Mouse (Mus musculus) neural tube, embryonic 10.5 days (tissue): ENCODE results near the gene Gm42878.
"Not testable (repeated sequence)": the region's sequence is repeated elsewhere in the genome, so short reads cannot be mapped to it uniquely, and the experiment has no call there.

ENCODE experiments used
- DNase-seq: peaks from one replicate; pipeline ENCODE4 v3.0.0-alpha.2; 2017; ENCODE audit warnings: low spot score; ENCODE audit errors: extremely low spot score

Gene Gm42878

DNA sequence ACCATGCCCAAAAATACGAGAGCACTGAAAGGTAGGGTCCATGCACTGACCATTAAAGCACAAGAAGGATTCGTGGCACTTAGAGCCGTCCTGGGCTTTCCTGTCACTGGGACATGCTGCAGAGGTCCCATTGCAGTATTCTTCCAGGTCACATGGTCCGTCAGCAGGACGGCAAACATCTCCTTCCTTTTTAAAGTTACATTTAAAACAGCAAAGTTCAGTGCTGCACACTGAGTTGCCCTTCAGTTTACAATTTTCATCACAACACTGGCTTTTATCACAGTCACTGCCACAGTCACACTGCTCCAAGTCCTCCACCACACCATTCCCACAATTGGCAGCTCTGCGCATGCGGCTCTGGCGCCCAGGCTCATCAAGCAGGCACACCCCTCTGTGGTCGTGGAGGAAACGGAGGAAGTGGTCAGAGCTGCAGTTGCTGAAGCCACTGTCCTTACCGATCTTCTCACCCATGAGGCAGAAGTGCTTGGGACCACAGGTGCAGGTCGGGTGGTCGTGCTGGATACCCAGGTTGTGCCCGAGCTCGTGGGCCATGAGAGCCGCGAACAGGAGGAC lies 43.8 kb downstream of the Gm42878 start:
- not testable (repeated sequence) for DNase-seq

- DNase-seq = no peak
Measured at GRCm38 (mm10) chr5:121500719-121501118, 44.6 kb downstream of the Gm42878 start.

- DNase-seq = no peak
Measured at GRCm38 (mm10) chr5:121493305-121493704, 52.0 kb downstream of the Gm42878 start.

DNA sequence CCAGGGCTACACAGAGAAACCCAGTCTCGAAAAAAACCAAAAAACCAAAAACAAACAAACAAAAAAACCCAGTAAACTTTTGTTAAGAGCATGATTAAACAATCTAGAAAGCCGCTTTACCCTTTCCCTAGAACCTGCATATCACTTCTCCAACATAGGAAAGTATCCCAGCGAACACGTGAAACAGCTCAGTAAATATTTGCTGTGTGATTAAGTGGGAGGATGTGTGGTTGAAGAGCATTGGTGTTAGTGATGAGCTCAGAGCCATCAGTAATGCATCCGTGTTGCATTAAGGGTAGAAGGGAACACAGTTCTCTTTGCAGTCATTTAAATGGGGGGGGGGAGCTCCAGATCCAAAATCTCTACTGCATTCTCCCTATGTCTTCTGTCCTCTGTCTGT lies 60.5 kb downstream of the Gm42878 start:
- no peak for DNase-seq

- DNase-seq = no peak
Measured at GRCm38 (mm10) chr5:121477680-121478079, 67.6 kb downstream of the Gm42878 start.

- no peak for DNase-seq
Measured at GRCm38 (mm10) chr5:121476040-121476439, 69.2 kb downstream of the Gm42878 start.

GRCm38 (mm10) chr5:121474610-121475009 lies 70.7 kb downstream of the Gm42878 start:
- no peak for DNase-seq

DNA sequence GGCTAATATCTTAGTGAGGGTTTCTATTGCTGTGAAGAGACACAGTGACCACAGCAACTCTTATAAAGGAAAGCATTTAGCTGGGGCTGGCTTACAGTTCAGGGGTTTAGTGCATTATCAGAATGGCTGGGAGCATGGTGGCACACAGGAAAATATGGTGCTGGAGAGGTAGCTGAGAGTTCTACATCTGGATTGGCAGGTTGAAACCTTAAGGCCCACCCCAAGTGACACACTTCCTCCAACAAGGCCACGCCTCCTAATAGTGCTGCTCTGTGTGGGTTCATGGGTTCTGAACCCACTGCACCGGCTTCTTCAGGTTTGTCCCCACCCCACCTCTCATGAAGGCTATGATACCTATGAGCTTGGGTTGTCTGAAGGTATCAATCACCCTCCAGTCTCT lies 72.9 kb downstream of the Gm42878 start:
- DNase-seq = no peak

- DNase-seq = no peak
Measured at GRCm38 (mm10) chr5:121469566-121469965, 75.7 kb downstream of the Gm42878 start.
